Comparison of ENCODE assay signal across 9 mouse cellular contexts in genomic region chrX:100738918-100739317, GRCm38 (mm10). TPM values are rescaled to one million over a fixed set of nuclear protein-coding genes. Genes with fewer than 3 reads are reported as not detected.
DNase-seq lines count a peak whose midpoint lies in the region; ATAC-seq lines count a peak whose summit lies in the region.
"Had no signal": no experiment of that assay in that cellular context is flagged by ENCODE, and none has a peak within 500 bp of the region (broad histone marks: within the 10 kb centered on the region; RNA-seq: fewer than 3 reads in every experiment).

No protein-coding gene starts in this region.

- no peak overlapping the region for H3K27ac ChIP-seq in hindbrain, embryonic 11.5 days (ENCODE audit: low read depth, low read length)
- no peak overlapping the region for H3K27ac ChIP-seq in lung, embryonic 16.5 days (ENCODE audit: low read length)
- H3K27ac ChIP-seq: macrophage had no signal

- H3K27me3 ChIP-seq in hindbrain, embryonic 11.5 days (ENCODE audit: control insufficient read depth, insufficient read depth, low read length) = no peaks in the 10 kb centered on the region; the same call in 1 of the 2 replicates
- peaks cover 7% of the 10 kb centered on the region for H3K27me3 ChIP-seq in lung, embryonic 16.5 days (ENCODE audit: control insufficient read depth, insufficient read depth, low read depth, low read length)

- peak overlapping the region; percentile 20 for H3K4me2 ChIP-seq in hindbrain, embryonic 11.5 days (replicated peaks; ENCODE audit: low read depth, low read length)
- peak overlapping the region; percentile 55 for H3K4me2 ChIP-seq in lung, embryonic 16.5 days (ENCODE audit: low read depth, low read length)

- H3K9me3 ChIP-seq in hindbrain, embryonic 11.5 days (ENCODE audit: control insufficient read depth, low read length) = no peaks in the 10 kb centered on the region
- no peaks in the 10 kb centered on the region for H3K9me3 ChIP-seq in lung, embryonic 16.5 days (ENCODE audit: control insufficient read depth, low read length)

- 0 out of 2 replicates have a peak overlapping the region, but pooled peaks have one; percentile 6 for H3K4me3 ChIP-seq in hindbrain, embryonic 11.5 days (ENCODE audit: low read depth, low read length)
- peak overlapping the region; percentile 28 for H3K4me3 ChIP-seq in lung, embryonic 16.5 days (ENCODE audit: low read length)

- no peaks in the 10 kb centered on the region for H3K4me1 ChIP-seq in hindbrain, embryonic 11.5 days (replicated peaks; ENCODE audit: control insufficient read depth, insufficient read depth, low read length)
- H3K4me1 ChIP-seq in lung, embryonic 16.5 days (replicated peaks; ENCODE audit: control insufficient read depth, insufficient read depth, low read length) = no peaks in the 10 kb centered on the region

- H3K9ac ChIP-seq in hindbrain, embryonic 11.5 days (ENCODE audit: low read depth, low read length) = no peak overlapping the region
- H3K9ac ChIP-seq in lung, embryonic 16.5 days (ENCODE audit: low read length) = no peak overlapping the region

- H3K36me3 ChIP-seq in hindbrain, embryonic 11.5 days (ENCODE audit: control insufficient read depth, insufficient read depth, low read length) = no peaks in the 10 kb centered on the region
- no peaks in the 10 kb centered on the region for H3K36me3 ChIP-seq in lung, embryonic 16.5 days (ENCODE audit: control insufficient read depth, insufficient read depth, low read length)

- peak; percentile 46 for DNase-seq in R1 (ENCODE audit: low read depth, low spot score)
- peak; percentile 73 to 78 for DNase-seq in cerebellum, postnatal 14 days
- DNase-seq in frontal cortex, postnatal 25 days (ENCODE audit: low spot score in 2 of 2) = peak; percentile 33 to 49
- DNase-seq in hindbrain, embryonic 11.5 days (ENCODE audit: low spot score) = peak; percentile 68
- peak; percentile 64 for DNase-seq in layer of hippocampus, adult 9-11 months
- DNase-seq in ovary, postnatal 36 days (ENCODE audit: low spot score) = peak; percentile 64

- 20% methylated on average over 14 of the region's 14 CpGs for whole genome bisulfite sequencing in hindbrain, embryonic 11.5 days
- WGBS in lung, embryonic 16.5 days = 21% methylated on average over 14 of the region's 14 CpGs

- ATAC-seq in hindbrain, embryonic 11.5 days (ENCODE audit: low FRiP score) = 0 out of 2 replicates have a peak, but pooled peaks have one; percentile 57
- ATAC-seq in lung, embryonic 16.5 days (ENCODE audit: low read depth) = peak; percentile 71
- no peak for ATAC-seq in inflammation-experienced regulatory T-cells, adult 6 months

RNA-seq across cellular contexts. Expression of gene Gdpd2, which starts 9.2 kb away (rescaled TPM):
- 12.8 and 15.6 TPM in 2 replicates for polyA plus RNA-seq in hindbrain, embryonic 11.5 days (2014; fragmentation: Nextera tagmentation; extraction: Ambion mirVana)
- polyA plus RNA-seq in lung, embryonic 16.5 days (2015; fragmentation: Nextera tagmentation; extraction: Ambion mirVana) = 0.49 and 1.2 TPM in 2 replicates
- polyA plus RNA-seq in inflammation-experienced regulatory T-cells, adult 6 months (2017; shearing (Covaris generic)) = not detected
- polyA plus RNA-seq: macrophage had no signal

RNA-seq across cellular contexts. Expression of gene Dlg3, which starts 28.6 kb away (rescaled TPM):
- 8.1 and 13.8 TPM in 2 replicates for polyA plus RNA-seq in hindbrain, embryonic 11.5 days (2014; fragmentation: Nextera tagmentation; extraction: Ambion mirVana)
- polyA plus RNA-seq in lung, embryonic 16.5 days (2015; fragmentation: Nextera tagmentation; extraction: Ambion mirVana) = 6.7 and 6.9 TPM in 2 replicates
- 1 to 10 TPM; 1.3 to 7.7 (median 4.5) TPM for polyA plus RNA-seq in inflammation-experienced regulatory T-cells, adult 6 months (2017; shearing (Covaris generic))
